Mouse (Mus musculus) frontal cortex, adult (tissue): ENCODE results near the gene Brdt.
A peak's percentile ranks its signal among the peaks of the same experiment; 100 is the strongest.

Experiments
- ATAC-seq: cut with Nextera tagmentation; 2 replicates; pipeline ENCODE4 v1.9.2; 2017; ENCODE audit warnings: mild to moderate bottlenecking, moderate library complexity, mixed read lengths; ENCODE audit not compliant: low TSS enrichment

Gene Brdt

GRCm38 (mm10) chr5:107330916-107331421 lies at the start of gene Brdt:
Gene Brdt (plus strand): TSS chr5:107331159.
- ATAC-seq = no peak

- ATAC-seq = peak; percentile 66
Measured at GRCm38 (mm10) chr5:107282561-107283307, 48.2 kb upstream of the Brdt start.

- no peak for ATAC-seq
Measured at GRCm38 (mm10) chr5:107283935-107284524, 46.9 kb upstream of the Brdt start.

GRCm38 (mm10) chr5:107285563-107285962 lies 45.4 kb upstream of the Brdt start:
- no peak for ATAC-seq

- ATAC-seq = no peak
Measured at GRCm38 (mm10) chr5:107287254-107287907, 43.6 kb upstream of the Brdt start.

- no peak for ATAC-seq
Measured at GRCm38 (mm10) chr5:107287908-107288267, 43.1 kb upstream of the Brdt start.

- ATAC-seq = peak; percentile 17
Measured at GRCm38 (mm10) chr5:107288427-107289233, 42.3 kb upstream of the Brdt start.

- peak; percentile 93 for ATAC-seq
Measured at GRCm38 (mm10) chr5:107289234-107289764, 41.7 kb upstream of the Brdt start, which contains the start of gene Tgfbr3. Gene Tgfbr3 (minus strand): TSS chr5:107289629.

GRCm38 (mm10) chr5:107289986-107290385 lies 41.0 kb upstream of the Brdt start:
- no peak for ATAC-seq

GRCm38 (mm10) chr5:107294041-107294440 lies 36.9 kb upstream of the Brdt start:
- no peak for ATAC-seq

- ATAC-seq = no peak
Measured at GRCm38 (mm10) chr5:107295061-107295816, 35.7 kb upstream of the Brdt start.

- no peak for ATAC-seq
Measured at GRCm38 (mm10) chr5:107295817-107296511, 35.0 kb upstream of the Brdt start.

- no peak for ATAC-seq
Measured at GRCm38 (mm10) chr5:107296512-107297322, 34.2 kb upstream of the Brdt start.

- ATAC-seq = no peak
Measured at GRCm38 (mm10) chr5:107298854-107299253, 32.1 kb upstream of the Brdt start.

GRCm38 (mm10) chr5:107303350-107303861 lies 27.6 kb upstream of the Brdt start:
- ATAC-seq = no peak

- no peak for ATAC-seq
Measured at GRCm38 (mm10) chr5:107304117-107304825, 26.7 kb upstream of the Brdt start.

GRCm38 (mm10) chr5:107307432-107307831 lies 23.5 kb upstream of the Brdt start:
- no peak for ATAC-seq

- ATAC-seq = no peak
Measured at GRCm38 (mm10) chr5:107317141-107317540, 13.8 kb upstream of the Brdt start.
